Mouse (Mus musculus) ES-E14 (cell line): ENCODE data around the gene Nfatc2.

Experiments used
- CHD2 ChIP-seq: IDR thresholded peaks from 2 replicates; pipeline ENCODE4 v1.6.1; 2014; ENCODE audit warnings: mild to moderate bottlenecking, low read depth, low read length, inconsistent platforms
- HCFC1 ChIP-seq: IDR thresholded peaks from 2 replicates; pipeline ENCODE4 v1.6.1; 2012; ENCODE audit warnings: low read length, inconsistent platforms, borderline replicate concordance; ENCODE audit not compliant: insufficient read depth
- MAFK ChIP-seq: IDR thresholded peaks from 2 replicates; pipeline ENCODE4 v1.6.1; 2014; ENCODE audit warnings: mild to moderate bottlenecking, low read depth, low read length, inconsistent platforms; ENCODE audit not compliant: insufficient read depth
- ZC3H11A ChIP-seq: IDR thresholded peaks from 2 replicates; pipeline ENCODE4 v1.6.1; 2012; ENCODE audit warnings: low read depth, mild to moderate bottlenecking, inconsistent platforms, low read length, borderline replicate concordance
- ZNF384 ChIP-seq: IDR thresholded peaks from 2 replicates; pipeline ENCODE4 v1.6.1; 2012; ENCODE audit warnings: low read depth, low read length, inconsistent platforms

GRCm38 (mm10) chr2:168444126-168444525 is 157.3 kb downstream of the Nfatc2 start:
- no peak for TF ChIP-seq ZC3H11A
- no peak for TF ChIP-seq ZNF384
- no peak for TF ChIP-seq CHD2
- no peak for TF ChIP-seq MAFK
- TF ChIP-seq HCFC1, result no peak
